Mouse (Mus musculus) T-helper 17 cell (primary cell): ENCODE measurements around the gene Kdm4b.

Source experiments
- in situ Hi-C, 2 experiments: fragments of 300-600 bp; cut with MboI, MseI; formaldehyde crosslinking; loops; 1 replicate in 1 of 2; 2 replicates in 1 of 2; pipeline ENCODE4 v1.15.1; 2025; ENCODE audit warnings: high pct_unique_total_duplicates in 2 of 2

Kdm4b gene

DNA sequence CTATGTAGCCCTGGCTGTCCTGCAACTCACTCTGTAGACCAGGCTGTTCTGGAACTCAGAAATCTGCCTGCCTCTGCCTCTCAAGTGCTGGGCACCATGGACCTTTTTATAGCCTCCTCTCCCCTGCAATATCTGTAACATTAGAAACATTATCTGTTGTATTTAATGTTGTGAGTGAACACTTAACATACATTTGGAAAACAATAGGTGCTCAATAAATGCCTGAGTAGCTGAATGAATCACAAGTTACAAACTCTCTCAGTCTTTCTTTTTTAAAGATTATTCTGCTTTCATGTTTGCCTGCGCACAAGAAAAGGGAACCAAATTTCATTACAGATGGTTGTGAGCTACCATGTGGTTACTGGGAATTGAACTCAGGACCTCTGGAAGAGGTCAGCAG lies 27.6 kb upstream of the Kdm4b start:
- in situ Hi-C loops, result no loop called here

DNA sequence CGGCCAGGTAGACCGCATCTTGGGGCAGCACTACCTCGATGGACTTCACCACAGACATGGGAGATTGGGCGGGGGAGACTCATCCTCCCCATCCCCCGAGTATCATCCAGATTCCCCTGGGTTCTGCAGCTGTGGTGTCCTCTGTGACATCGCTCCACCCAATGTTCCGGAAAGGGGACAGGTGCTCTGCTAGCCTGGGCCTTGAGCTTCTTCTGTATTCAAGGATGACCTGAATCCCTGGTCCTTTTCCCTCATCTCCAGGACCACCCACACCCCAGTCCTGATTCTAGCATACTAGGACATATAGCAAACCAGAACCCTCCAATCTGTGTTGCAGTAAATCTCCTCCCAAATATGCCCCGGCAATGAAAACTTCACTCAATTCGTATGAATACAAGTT lies 25.7 kb upstream of the Kdm4b start, which contains the start of gene Arrdc5:
Gene Arrdc5 (minus strand): TSS at position 101 of the 400 bp plus-strand sequence.
- in situ Hi-C loops, result no loop called here

DNA sequence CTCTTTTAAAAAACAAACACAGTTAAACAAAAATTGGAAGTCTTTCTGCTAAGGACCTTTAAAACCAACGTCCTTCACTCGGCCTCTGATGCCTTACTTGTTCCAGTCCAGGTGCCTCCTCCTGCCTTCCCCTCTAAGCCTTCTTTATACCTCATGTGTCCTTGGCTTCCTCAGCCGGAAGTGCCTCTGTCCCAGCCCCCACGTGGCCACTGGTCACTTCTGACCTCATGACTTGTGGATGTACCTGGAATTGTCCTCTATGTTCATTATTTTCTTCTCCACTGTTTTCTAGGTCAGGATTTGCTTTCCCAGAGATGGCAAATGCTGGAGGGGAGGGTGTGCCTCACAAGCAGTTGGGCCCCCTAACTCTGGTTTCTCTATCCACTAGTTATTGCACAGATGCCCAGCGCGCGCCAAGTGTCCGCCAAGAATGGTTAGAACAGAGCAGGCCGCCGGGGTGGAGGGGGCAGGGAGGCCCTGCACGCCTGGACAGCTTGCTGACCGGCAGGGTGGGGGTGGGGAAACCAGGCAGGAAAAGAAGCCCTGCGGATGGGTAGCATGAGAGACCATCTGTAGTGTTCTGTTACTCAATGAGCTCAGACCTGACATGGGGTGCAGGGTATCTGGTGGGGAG lies 23.4 kb upstream of the Kdm4b start:
- in situ Hi-C loops, result no loop called here

GRCm38 (mm10) chr17:56303160-56303846 lies 22.6 kb upstream of the Kdm4b start, which contains the start of gene Uhrf1:
TSS of gene Uhrf1 (plus strand) at chr17:56303321.
- in situ Hi-C loops, result no loop called here

DNA sequence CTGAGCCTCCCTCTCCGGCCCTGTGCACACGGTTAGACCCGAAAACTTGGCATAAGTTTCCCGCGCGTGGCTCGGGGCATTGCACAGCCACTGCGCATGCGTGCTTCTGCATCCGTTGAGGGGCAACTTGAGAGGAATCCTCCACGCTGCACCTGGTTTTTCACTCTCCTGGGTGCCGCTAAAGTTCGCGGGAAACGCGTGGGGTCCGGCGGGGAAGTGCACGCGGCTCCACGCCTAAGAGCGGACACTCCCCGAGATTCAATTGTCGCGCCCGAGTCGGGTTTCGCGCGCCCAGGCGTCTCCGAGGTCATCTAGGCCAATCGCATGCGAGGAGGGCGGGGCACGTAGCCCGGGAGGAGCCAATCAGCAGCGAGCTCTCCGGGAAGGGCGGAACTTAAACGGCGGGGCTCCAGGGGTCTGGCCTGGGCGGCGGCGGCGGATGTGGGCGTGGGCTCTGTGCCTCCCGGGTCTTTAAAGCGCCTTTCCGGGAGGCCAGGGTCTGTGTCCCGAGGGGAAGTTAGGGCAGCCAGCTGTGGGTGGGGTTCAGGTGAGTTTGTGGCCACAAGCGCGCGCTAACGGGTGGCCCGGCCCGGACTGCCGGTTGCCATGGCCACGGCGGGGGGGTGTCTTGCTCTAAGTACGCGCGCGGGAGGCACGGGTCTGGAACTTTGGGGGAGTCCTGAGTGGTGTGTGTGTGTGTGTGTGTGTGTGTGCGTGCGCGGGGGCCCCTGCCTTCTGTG lies 21.8 kb upstream of the Kdm4b start:
- in situ Hi-C loops, result no loop called here

GRCm38 (mm10) chr17:56304718-56305117 lies 21.1 kb upstream of the Kdm4b start:
- in situ Hi-C loops, result no loop called here

- in situ Hi-C loops, result no loop called here
These were observed 20.7 kb upstream of the Kdm4b start for GRCm38 (mm10) chr17:56305156-56305555.

DNA sequence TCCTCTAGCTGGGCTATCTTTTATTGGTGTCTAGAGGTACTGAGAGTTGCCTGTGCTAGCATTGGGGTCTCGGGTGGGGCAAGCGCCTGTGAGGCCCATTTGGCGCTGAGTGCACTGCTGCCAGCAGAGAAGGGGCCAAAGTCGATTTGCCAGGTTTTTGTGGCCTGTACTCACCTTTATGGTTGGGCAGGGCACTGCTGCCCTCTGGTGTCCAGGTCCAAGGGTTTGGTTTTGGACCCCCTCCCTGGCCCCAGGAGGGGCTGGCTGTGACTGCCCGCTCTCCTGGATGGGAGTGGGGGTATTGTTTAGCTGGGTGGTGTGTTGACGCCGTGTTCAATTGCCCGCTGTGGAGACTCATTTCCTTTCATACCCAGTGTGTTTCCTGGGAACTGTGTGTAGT lies 20.0 kb upstream of the Kdm4b start:
- in situ Hi-C loops, result no loop called here

DNA sequence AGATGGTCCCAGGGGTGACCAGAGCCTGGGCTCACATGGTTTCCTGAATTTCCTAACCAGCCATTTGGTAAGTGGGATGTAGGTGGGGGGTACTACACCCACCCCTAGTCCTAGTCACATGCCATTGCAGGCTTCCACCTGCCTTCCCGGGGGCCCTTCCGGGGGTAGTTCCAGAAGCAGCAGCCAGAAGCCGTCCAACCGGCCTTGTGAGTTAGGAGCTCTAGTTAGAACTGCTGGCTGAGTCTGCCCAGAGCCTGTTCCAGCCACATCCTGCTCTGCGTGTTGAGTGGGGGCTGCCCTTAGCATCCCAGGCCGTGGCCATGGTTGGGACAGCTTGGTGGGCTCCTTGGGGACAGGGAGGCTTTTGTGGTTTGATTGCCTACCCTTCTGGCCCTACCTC lies 17.8 kb upstream of the Kdm4b start:
- in situ Hi-C loops, result no loop called here

- in situ Hi-C loops, result no loop called here
These were observed 16.5 kb upstream of the Kdm4b start for GRCm38 (mm10) chr17:56309191-56309945.

GRCm38 (mm10) chr17:56324419-56324818 lies 1.4 kb upstream of the Kdm4b start:
- in situ Hi-C loops, result no loop called here

GRCm38 (mm10) chr17:56326153-56327147 lies 588 bp downstream of the Kdm4b start:
- in situ Hi-C loops, result no loop called here

GRCm38 (mm10) chr17:56329267-56329666 lies 3.4 kb downstream of the Kdm4b start:
- in situ Hi-C loops, result no loop called here

DNA sequence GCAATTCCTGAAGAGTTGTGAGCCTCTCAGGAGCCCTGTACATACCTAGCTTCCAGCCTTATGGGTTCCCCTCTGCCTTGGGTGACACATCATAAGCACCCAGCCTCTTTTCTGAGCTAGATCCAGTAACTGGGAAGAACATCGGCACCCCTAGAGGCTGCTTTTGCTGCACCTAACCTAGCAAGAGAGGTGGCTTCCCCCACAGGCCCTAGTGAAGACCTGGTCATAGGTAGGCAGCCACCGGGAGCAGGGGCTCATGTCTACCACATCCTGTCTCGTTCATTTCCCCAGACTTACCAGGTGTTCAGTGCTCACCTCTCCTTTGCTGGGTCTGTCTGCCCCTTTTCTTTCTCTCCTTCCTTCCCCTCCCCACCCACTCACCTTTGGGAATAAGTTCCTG lies 4.5 kb downstream of the Kdm4b start:
- in situ Hi-C loops, result no loop called here

- in situ Hi-C loops, result no loop called here
These were observed 5.4 kb downstream of the Kdm4b start for GRCm38 (mm10) chr17:56331256-56331655.

DNA sequence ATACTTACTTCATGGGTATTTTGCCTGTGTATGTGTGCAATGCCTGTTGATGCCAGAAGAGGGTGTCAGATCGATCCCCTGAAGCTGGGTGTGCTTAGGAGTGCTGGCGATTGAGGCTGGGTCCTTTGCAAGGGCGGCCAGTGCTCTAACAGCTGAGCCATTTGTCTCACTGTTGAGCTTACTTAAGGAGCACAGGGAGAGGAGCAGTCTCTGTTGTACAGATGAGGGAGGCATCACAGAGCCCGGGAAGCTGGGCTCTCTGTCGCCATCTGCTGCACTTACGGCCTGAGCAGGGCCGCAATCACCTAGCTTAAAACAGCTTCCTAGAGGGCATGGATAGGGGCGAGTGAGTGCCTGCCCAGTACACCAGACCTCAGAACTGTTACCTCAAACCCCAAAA lies 7.1 kb downstream of the Kdm4b start:
- in situ Hi-C loops, result no loop called here

- in situ Hi-C loops, result no loop called here
These were observed 11.3 kb downstream of the Kdm4b start for GRCm38 (mm10) chr17:56337190-56337589.

DNA sequence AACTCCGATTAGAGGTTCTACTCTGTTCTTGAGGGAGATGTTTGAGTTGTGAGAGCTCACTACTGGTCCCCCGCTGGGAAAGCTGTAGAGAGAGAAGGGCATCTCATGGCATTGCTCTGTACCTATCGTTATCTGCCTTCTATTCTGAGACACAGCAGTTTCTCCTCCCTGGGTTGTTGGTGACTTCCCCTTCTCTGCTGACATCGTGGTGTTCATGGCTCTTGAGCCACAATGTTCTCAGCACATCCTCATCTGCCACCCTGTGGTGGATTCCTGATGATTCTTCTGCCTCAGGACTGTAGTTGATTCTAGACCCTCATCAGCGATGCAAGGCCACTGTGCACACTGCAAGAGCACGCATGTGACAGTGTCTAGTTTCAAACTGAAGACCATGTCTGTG lies 11.9 kb downstream of the Kdm4b start:
- in situ Hi-C loops, result no loop called here

DNA sequence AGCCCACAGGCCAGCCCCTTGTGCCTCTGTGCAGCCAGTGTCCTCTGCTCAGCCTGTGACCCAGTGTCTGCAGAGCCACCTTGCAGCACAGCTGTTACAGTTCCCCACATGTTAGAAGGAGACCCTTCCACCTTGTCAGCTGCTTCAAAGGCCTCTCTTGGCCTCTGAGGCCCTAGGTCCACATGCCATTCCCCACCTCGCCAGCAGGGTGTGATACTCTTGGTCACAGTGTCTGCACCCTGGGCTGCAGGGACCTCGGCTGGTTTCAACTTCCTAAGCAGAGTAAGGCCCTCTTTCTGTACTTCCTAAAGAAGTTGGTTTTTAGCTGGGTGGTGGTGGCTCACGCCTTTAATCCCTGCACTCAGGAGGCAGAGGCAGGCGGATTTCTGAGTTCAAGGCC lies 13.0 kb downstream of the Kdm4b start:
- in situ Hi-C loops, result no loop called here

GRCm38 (mm10) chr17:56340717-56341116 lies 14.9 kb downstream of the Kdm4b start:
- in situ Hi-C loops, result no loop called here

DNA sequence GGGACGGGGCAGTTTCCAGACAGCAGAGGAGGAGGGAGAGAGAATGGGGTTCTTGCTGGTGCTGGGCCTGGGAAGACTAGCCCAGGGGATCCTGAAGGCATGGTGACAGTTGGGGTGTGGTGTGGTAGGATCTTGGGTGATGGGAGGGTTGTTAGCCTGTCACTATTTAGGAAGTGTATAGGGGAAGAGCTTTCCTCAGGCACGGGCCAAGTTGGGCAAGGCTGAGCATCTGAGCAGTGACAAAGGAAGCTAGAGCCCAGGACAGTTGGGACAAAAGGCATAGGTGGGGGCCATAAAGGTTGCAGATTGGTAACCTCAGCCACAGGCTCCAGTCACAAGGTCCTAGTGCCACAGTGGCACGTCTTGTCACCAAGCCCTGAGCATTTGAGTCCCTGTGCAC lies 17.6 kb downstream of the Kdm4b start:
- in situ Hi-C loops, result no loop called here
